Mouse (Mus musculus) monocyte, adult 5-6 weeks (primary cell): ENCODE results near the gene Ptk7. TPM values are rescaled to one million over a fixed set of nuclear protein-coding genes. Genes with fewer than 3 reads are reported as not detected.
"Not testable (repeated sequence)": the region's sequence is repeated elsewhere in the genome, so short reads cannot be mapped to it uniquely, and the experiment has no call there.

Experiments
- ATAC-seq: fragments of 153-309, 156-312 bp; replicated peaks from 2 replicates; pipeline ENCODE4 v1.8.0; 2017; ENCODE audit warnings: mild to moderate bottlenecking; ENCODE audit not compliant: low TSS enrichment, insufficient number of reproducible peaks, severe bottlenecking, poor library complexity, low FRiP score
- total RNA-seq: library from RNA; stranded (forward); fragments of 200-1000, 200-491, 200-594 nt; gene quantifications from 3 replicates; pipeline ENCODE4 v1.2.3, GENCODE M21; 2017

Gene Ptk7
- total RNA-seq, 1 experiment from 2014 or later, result not detected

DNA sequence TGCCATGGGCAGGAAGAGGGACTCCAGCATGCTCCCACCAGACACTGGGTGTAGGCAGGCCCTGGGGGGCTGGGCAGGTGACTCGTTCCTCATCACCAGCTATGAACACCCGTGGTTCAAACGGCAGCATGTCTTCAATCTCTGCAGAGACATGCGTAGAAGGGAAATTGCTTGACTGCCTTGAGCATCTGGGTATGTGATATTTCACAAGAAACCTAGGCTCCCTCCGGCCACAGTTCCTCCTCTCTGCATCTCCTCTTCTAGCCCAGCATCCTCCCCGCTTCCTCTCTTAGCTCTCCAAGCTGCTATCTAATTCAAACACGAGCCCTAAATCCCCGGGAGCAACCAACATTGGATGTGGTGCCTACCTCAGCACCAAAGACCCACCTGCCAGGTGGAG lies 43.0 kb downstream of the Ptk7 start:
- ATAC-seq, result no peak

GRCm38 (mm10) chr17:46578650-46579049 lies 50.7 kb downstream of the Ptk7 start:
- no peak for ATAC-seq

- peak; percentile 44; the same call in 1 of the 2 replicates for ATAC-seq
Measured at GRCm38 (mm10) chr17:46576070-46576469, 53.2 kb downstream of the Ptk7 start.

- no peak for ATAC-seq
Measured at GRCm38 (mm10) chr17:46574535-46574934, 54.8 kb downstream of the Ptk7 start.

GRCm38 (mm10) chr17:46571005-46571404 lies 58.3 kb downstream of the Ptk7 start:
- no peak for ATAC-seq

GRCm38 (mm10) chr17:46559146-46559545 lies 70.2 kb downstream of the Ptk7 start:
- no peak for ATAC-seq

DNA sequence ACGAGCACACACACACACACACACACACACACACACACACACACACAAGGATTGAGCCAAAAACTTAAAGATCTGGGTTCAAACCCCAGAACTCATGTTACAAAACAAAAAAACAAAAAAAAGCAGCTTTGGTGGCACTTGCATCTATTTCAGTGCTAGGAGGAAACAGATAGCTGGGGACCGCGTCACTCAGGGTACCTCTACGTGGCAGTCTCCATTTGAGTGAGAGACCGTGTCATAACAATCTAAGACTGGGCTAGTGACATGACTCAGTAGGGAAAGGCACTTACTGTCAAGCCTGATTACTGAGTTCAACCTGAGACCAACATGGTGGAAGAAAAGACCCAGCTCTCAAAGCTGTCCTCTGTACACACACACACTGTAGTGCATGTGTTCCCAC lies 71.2 kb downstream of the Ptk7 start:
- no peak for ATAC-seq

DNA sequence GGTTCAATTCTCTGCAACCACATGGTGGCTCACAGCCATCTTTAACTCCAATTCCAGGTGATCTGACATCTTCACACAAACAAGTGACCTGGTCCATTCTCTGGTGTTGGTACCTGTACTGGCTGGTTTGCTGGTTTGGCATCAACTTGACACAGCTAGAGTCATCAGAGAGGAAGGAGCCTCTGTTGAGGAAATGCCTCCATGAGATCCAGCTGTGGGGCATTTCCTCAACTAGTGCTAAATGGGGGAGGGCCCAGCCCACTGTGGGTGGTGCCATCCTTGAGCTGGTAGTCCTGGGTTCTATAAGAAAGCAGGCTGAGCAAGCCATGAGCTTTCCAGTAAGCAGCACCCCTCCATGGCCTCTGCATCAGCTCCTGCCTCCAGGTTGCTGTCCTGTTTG lies 72.0 kb downstream of the Ptk7 start:
- ATAC-seq, result not testable (repeated sequence)

GRCm38 (mm10) chr17:46556584-46556945 lies 72.7 kb downstream of the Ptk7 start:
- ATAC-seq, result no peak

DNA sequence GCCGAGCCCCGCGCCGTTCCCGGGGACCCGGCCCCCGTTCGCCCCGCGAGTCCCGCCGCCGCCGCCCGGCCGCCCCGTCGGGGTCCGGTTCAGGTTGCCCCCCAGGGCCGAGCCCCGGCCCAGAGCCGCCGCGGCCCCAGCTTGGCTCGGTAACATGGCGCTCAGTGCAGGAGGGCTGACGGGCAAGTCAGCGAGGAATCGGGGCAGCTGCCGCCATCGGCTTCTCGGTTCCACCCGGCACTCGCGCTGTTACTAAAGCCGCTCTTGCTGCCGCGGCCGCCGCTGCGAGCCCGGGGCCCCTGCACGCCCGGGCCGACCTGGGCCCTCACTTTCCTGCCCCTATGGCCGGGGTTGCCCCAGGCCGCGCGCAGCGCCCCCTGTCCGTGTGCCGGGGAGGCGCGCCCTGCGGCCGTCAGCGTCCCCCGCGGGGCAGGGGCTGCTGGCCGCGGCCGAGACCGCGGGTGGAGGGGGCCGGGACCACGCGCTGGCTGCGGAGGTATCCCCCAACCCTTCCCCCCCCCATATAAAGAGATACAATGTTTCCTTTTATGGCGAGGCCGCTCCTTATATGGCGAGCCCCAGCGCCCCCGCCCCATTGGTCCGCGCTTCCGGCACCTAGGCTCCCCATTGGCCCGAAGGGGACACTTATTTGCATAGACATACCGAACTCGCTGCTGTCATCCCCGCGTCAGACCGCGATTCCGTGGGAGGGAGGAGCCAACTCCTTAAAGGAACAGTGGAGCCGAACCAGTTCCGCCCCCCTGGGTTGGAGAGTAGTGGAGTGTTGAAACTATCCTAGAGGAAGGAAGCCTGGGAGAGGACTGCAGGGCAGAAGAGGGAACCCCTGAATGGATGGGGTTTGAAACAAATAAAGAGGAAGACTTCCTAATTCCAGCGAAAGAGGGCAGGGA lies 73.4 kb downstream of the Ptk7 start, which contains the start of gene Srf:
Srf (minus strand) TSS at position 503 of the 911 bp plus-strand sequence.
- ATAC-seq, result peak; percentile 96

- no peak for ATAC-seq
Measured at GRCm38 (mm10) chr17:46554977-46555672, 74.2 kb downstream of the Ptk7 start.

DNA sequence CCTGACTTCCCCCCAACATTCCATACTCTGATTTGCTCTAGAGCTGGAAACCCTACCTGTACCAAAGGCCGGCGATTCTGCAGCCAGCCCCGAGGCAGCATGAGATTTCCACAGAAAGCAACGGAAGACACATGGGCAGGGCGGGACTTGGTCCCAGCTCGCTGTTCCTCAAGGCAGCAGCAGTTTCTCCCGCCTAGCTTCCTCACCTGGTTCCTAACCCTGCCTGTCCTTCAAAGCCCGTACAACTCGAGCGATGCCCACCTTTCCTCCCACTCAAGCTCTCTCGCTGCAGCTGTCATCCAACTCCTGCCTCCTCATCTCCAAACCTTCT lies 74.7 kb downstream of the Ptk7 start:
- no peak for ATAC-seq

GRCm38 (mm10) chr17:46553926-46554325 lies 75.4 kb downstream of the Ptk7 start:
- ATAC-seq, result no peak

GRCm38 (mm10) chr17:46553469-46553868 lies 75.8 kb downstream of the Ptk7 start:
- no peak for ATAC-seq

GRCm38 (mm10) chr17:46552841-46553423 lies 76.4 kb downstream of the Ptk7 start:
- ATAC-seq, result peak; percentile 42

DNA sequence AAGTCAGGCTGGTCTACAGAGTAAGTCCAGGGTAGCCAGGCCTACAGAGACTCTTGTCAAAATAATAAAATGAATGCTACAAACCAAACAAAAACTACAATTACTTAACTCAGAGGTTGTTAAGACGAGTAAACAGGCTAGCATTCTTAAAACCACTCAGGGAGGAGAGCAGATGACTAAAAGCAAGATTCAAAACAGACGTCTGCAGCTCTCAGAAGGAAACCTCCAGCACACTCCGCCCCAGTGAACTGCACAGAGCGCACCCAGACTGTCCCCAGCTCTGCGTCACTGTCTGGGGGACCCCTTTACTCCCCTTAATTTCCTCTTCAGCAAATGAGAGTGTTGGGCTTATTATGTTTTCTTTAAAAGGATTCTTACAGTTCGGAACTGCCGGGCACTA lies 77.2 kb downstream of the Ptk7 start:
- ATAC-seq, result no peak

DNA sequence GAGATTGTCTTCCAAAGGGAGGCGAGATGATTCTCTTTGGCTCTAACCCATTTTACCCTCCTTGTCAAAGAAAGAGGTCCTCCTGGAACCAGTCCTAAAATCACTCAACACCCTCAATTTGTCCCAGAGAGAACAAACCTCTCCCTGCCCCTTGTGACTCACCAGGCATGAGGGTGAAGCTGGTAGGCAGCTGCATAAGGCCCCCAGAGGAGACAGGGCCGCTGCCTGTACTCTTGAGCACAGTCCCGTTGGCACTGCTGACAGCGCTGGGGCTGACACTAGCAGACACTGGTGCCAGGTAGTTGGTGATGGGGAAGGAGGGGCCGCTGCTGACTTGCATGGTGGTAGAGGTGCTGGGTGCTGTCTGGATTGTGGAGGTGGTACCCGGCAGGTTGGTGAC lies 77.9 kb downstream of the Ptk7 start:
- ATAC-seq, result no peak

DNA sequence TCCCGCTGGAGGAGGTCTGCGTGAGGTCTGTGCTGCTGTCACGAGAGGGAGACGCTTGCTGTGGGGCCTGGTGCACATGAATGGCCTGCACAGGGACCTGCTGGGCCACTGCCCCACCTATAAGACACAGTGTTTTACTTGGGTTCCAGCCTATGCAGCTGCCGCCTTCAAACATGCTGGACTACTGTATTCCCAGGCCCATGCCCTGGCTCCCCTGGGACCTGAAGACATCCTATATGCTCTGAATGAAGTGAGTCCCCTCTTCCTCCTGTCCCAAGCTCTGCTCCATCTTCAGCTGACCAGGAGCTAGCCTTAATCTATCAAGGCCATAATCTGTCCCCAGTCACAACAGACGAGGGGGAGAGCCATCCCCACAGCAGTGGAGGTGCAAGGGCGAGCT lies 78.4 kb downstream of the Ptk7 start:
- ATAC-seq, result no peak

DNA sequence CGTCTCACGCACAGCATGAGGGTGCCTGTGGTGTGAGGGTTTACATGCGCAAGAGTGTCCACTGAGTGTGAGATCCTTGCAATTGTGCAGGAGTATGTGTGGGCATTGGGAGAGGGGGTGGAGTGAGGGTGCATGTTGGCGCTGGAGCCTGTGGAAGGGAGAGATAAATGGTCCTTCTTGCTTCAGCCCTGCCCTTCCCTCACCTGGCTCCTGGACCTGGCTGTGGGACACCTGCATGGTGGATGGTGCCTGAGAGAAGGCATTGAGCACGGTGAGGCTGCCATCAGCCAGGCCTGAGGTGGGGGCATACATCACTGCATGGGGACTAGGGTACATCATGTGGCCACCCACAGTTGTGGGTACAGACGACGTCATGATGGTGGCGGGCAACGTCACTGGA lies 79.7 kb downstream of the Ptk7 start:
- no peak for ATAC-seq

DNA sequence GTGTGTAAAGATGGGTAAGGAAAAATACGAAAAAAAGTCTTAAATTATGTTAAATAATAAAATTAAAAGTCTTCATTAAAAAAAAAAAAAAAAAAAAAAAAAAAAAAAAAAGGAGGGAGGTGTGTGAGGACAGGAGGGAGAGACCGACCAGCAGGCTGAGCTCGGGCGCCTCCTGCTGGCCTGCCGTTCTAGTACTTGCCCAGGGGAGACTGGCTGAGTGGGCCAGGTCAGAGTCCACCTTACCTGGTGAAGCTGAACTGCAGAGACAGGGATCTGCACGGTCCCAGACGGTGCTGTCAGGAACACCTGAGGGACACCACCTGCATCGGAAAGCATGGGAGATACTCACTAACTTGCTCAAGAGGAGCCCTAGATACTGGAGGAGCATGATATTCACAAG lies 80.1 kb downstream of the Ptk7 start:
- ATAC-seq, result 0 out of 2 replicates have a peak, but pooled peaks have one; percentile 40
